Mouse (Mus musculus) erythroblast, embryonic 14.5 days (primary cell): ENCODE data around the gene Mcur1.

Experiments
- GATA1 ChIP-seq: IDR thresholded peaks from 2 replicates; pipeline ENCODE4 v1.6.1; 2012; ENCODE audit warnings: low read length, inconsistent platforms, mixed read lengths
- TAL1 ChIP-seq: IDR thresholded peaks from 3 replicates; pipeline ENCODE4 v1.6.1; 2012; ENCODE audit warnings: low read length, inconsistent platforms, mixed read lengths

DNA sequence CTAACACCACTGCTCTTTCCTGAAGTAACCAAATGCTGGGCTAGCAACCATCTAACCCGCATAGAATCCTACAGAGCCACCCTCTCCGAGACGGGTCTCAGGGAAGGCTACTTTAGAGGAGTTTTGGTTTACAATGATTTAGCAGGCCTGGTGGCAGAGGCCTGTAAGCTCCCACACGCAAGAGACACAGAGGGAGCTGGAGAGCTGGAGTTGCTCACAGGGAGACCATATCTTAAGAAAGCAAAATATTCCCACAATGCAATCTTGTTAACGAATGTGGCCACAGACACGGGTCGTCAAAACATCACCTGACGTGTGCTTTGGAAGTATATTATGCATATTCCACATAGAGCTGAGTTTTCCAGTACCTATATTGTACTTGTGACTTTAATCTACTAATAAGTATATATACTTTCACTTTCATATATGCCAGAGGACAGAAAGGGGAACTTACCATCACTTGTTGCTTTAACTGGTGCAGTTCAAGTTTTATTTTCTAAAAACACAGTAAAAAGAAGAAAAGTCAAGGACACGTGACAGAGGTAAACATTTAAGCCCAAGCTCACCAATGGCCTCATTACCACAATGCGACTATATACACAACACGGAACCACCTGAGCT lies 10.8 kb downstream of the Mcur1 start:
- no peak for TF ChIP-seq GATA1
- no peak for TF ChIP-seq TAL1
